Mouse (Mus musculus) neural tube, embryonic 14.5 days (tissue): ENCODE data around the gene Fam53a. TPM values are rescaled to one million over a fixed set of nuclear protein-coding genes. Genes with fewer than 3 reads are reported as not detected.

Experiments
- polyA plus RNA-seq: library from polyadenylated mRNA; unstranded; fragments of >200 nt; fragmentation: Nextera tagmentation; extraction: Ambion mirVana; gene quantifications from 2 replicates; pipeline ENCODE4 v1.2.1, GENCODE M21; 2014

Gene Fam53a
- polyA plus RNA-seq, 1 experiment from 2014 or later = 26.8 TPM

Other genes starting within 250 kb of the Fam53a start
- 0.44 and 0.74 TPM in 2 replicates for gene Nkx1-1, start 195.7 kb downstream of the Fam53a start, polyA plus RNA-seq
- 0.60 and 0.89 TPM in 2 replicates for gene Gm9903, start 290 bp upstream of the Fam53a start, polyA plus RNA-seq
- gene Slbp, start 22.9 kb upstream of the Fam53a start, polyA plus RNA-seq = 116 and 118 TPM in 2 replicates
- gene Tacc3, start 28.5 kb upstream of the Fam53a start, polyA plus RNA-seq = 18.7 and 26.3 TPM in 2 replicates
- gene Tmem129, start 28.8 kb upstream of the Fam53a start, polyA plus RNA-seq = 27.4 and 27.6 TPM in 2 replicates
- gene Fgfr3, start 92.0 kb upstream of the Fam53a start, polyA plus RNA-seq = 39.5 and 42.7 TPM in 2 replicates
- 67.0 and 69.5 TPM in 2 replicates for gene Letm1, start 153.2 kb upstream of the Fam53a start, polyA plus RNA-seq
- gene Nsd2, start 191.1 kb upstream of the Fam53a start, polyA plus RNA-seq = 104 and 109 TPM in 2 replicates